Mouse (Mus musculus): ENCODE results near the gene Eif1b. TPM values are rescaled to one million over a fixed set of nuclear protein-coding genes. Genes with fewer than 3 reads are reported as not detected.
"Not testable (repeated sequence)": the region's sequence is repeated elsewhere in the genome, so short reads cannot be mapped to it uniquely, and the experiment has no call there.

Eif1b gene
- polyA plus RNA-seq, 1 experiment from 2014 or later: 143 TPM

DNA sequence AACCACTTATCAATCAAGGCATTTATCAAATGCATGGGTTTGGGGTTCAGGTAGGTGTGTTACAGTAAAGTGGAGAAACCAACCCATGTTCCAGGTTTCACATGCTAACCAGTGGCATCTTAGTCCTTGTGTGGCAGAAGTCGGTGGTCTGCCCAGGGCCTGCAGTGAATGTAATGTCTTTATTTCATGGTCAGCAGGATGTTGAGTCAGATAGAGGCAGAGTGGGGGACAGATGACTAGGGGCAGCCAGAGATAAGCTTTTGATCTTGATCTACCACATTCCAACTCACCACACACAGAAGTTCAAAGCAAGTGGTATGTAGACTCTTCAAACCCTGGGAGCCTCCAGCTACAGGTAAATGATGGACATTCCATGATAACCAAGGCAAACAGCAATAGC is 29.1 kb downstream of the Eif1b start:
- Histone ChIP-seq H3K9me3 (ENCODE audit: control insufficient read depth, low read length) (no peaks in the 10 kb centered on the region), H3K4me3 (ENCODE audit: control insufficient read depth in 1 of 2, insufficient read depth in 1 of 2, low read depth in 1 of 2, low read length in 2 of 2) (no peak overlapping the region), H3K27ac (replicated peaks in 1 of 2; ENCODE audit: control insufficient read depth in 1 of 2, insufficient read depth in 1 of 2, low read depth in 2 of 2, low read length in 2 of 2) (no peak overlapping the region), H3K4me2 (ENCODE audit: low read length) (no peak overlapping the region), H3K9ac (ENCODE audit: low read length) (no peak overlapping the region), H3K36me3 (ENCODE audit: control insufficient read depth, insufficient read depth, low read length) (no peaks in the 10 kb centered on the region), H3K4me1 (ENCODE audit: control insufficient read depth in 2 of 2, insufficient read depth in 2 of 2, low read length in 2 of 2) (no peaks in the 10 kb centered on the region), H3K27me3 (ENCODE audit: control insufficient read depth, insufficient read depth, low read length) (no peaks in the 10 kb centered on the region)
- 88% methylated on average over 1 of the region's 1 CpGs for WGBS
- ATAC-seq (ENCODE audit: insufficient number of reproducible peaks, insufficient read depth, low FRiP score, low read depth): no peak

DNA sequence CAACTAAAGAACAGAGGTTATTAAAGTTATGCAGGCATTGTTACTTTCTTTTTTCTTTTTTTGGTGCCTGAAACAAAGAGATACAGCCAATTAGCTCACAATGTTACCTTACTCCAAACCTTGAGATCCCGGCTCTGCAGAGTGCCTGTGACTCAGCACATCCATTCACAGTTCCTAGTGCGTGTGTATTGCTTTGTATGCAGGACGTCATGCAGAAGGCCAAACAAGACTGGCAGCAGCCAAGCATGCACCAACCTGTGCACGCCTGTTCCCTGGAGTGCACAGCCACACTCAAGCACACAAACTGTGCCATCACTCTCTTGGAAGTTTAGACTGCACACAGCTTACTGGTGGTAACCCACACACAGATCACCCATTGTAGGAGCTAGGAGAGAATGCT is 35.2 kb downstream of the Eif1b start:
- Histone ChIP-seq H3K4me2 (ENCODE audit: low read length) (no peak overlapping the region), H3K27me3 (ENCODE audit: control insufficient read depth, insufficient read depth, low read length) (no peaks in the 10 kb centered on the region), H3K4me3 (ENCODE audit: control insufficient read depth in 1 of 2, insufficient read depth in 1 of 2, low read depth in 1 of 2, low read length in 2 of 2) (no peak overlapping the region), H3K4me1 (ENCODE audit: control insufficient read depth in 2 of 2, insufficient read depth in 2 of 2, low read length in 2 of 2) (no peaks in the 10 kb centered on the region), H3K9ac (ENCODE audit: low read length) (no peak overlapping the region), H3K27ac (replicated peaks in 1 of 2; ENCODE audit: control insufficient read depth in 1 of 2, insufficient read depth in 1 of 2, low read depth in 2 of 2, low read length in 2 of 2) (no peak overlapping the region), H3K9me3 (ENCODE audit: control insufficient read depth, low read length) (no peaks in the 10 kb centered on the region), H3K36me3 (ENCODE audit: control insufficient read depth, insufficient read depth, low read length) (no peaks in the 10 kb centered on the region)
- ATAC-seq (ENCODE audit: insufficient number of reproducible peaks, insufficient read depth, low FRiP score, low read depth): no peak
- 62% methylated on average over 4 of the region's 4 CpGs for WGBS

DNA sequence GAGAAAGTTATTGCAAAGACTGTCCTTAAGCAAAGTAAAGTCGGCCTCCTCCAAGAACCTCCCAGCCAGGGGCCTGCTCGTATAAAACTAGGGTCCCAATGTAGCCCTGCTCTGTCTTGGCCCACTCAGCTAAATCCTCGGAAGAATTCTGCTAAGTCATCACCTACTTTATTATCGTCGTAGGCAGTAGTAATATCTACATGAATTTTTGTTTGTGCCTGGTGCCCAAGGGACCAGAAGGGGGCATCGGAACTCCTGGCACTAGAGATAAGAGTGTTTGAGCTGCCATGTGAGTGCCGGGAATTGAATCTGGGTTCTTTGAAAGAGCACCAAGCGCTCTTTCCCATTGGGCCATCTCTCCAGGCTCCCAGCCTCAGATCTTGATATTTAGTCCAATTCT is 35.9 kb downstream of the Eif1b start:
- Histone ChIP-seq H3K27me3 (ENCODE audit: control insufficient read depth, insufficient read depth, low read length) (no peaks in the 10 kb centered on the region), H3K9ac (ENCODE audit: low read length) (no peak overlapping the region), H3K4me2 (ENCODE audit: low read length) (no peak overlapping the region), H3K36me3 (ENCODE audit: control insufficient read depth, insufficient read depth, low read length) (no peaks in the 10 kb centered on the region), H3K4me1 (ENCODE audit: control insufficient read depth in 2 of 2, insufficient read depth in 2 of 2, low read length in 2 of 2) (no peaks in the 10 kb centered on the region), H3K9me3 (ENCODE audit: control insufficient read depth, low read length) (no peaks in the 10 kb centered on the region), H3K27ac (replicated peaks in 1 of 2; ENCODE audit: control insufficient read depth in 1 of 2, insufficient read depth in 1 of 2, low read depth in 2 of 2, low read length in 2 of 2) (no peak overlapping the region), H3K4me3 (ENCODE audit: control insufficient read depth in 1 of 2, insufficient read depth in 1 of 2, low read depth in 1 of 2, low read length in 2 of 2) (no peak overlapping the region)
- WGBS: 85% methylated on average over 8 of the region's 8 CpGs
- no peak for ATAC-seq (ENCODE audit: insufficient number of reproducible peaks, insufficient read depth, low FRiP score, low read depth)

DNA sequence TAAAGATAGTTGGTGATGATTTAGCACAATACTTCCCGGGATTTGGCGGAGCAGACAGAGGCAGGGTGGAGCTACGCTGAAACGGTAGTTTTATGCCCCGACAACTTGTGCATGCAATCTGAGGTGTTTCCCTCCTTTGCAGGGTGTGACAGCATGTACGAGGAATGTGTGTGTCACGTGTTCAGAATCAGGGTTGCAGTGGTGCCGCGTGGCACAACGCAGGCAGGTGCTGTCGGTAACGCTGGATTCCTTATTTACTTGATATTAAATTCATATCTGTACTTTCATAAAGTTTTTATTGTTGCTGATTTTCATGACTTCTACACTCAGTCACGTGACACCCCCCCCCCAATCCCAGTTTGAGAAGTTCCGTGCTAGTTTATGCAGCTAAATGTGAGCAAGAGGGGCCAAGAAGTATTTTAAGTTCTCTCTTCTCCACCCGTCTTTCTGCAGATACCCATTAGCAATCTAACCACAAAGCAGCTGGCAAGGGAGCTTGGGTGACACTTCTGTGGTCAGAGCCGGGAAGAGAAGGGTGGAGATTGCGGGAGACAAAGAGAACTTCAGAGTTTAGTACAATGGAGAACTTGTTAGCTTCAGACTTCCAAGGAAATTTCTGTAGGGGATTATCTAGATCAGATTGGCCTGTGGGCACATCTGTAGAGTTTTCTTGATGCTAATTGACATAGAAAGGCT is 36.9 kb downstream of the Eif1b start:
- no peak overlapping the region for H3K27ac ChIP-seq (replicated peaks in 1 of 2; ENCODE audit: control insufficient read depth in 1 of 2, insufficient read depth in 1 of 2, low read depth in 2 of 2, low read length in 2 of 2)
- no peaks in the 10 kb centered on the region for H3K36me3 ChIP-seq (ENCODE audit: control insufficient read depth, insufficient read depth, low read length)
- H3K4me3 ChIP-seq (ENCODE audit: control insufficient read depth in 1 of 2, insufficient read depth in 1 of 2, low read depth in 1 of 2, low read length in 2 of 2): no peak overlapping the region
- H3K4me1 ChIP-seq (ENCODE audit: control insufficient read depth in 2 of 2, insufficient read depth in 2 of 2, low read length in 2 of 2): no peaks in the 10 kb centered on the region
- no peak overlapping the region for H3K4me2 ChIP-seq (ENCODE audit: low read length)
- ATAC-seq (ENCODE audit: insufficient number of reproducible peaks, insufficient read depth, low FRiP score, low read depth): no peak
- WGBS: 79% methylated on average over 17 of the region's 17 CpGs
- H3K9me3 ChIP-seq (ENCODE audit: control insufficient read depth, low read length): no peaks in the 10 kb centered on the region
- H3K27me3 ChIP-seq (ENCODE audit: control insufficient read depth, insufficient read depth, low read length): no peaks in the 10 kb centered on the region
- H3K9ac ChIP-seq (ENCODE audit: low read length): no peak overlapping the region

DNA sequence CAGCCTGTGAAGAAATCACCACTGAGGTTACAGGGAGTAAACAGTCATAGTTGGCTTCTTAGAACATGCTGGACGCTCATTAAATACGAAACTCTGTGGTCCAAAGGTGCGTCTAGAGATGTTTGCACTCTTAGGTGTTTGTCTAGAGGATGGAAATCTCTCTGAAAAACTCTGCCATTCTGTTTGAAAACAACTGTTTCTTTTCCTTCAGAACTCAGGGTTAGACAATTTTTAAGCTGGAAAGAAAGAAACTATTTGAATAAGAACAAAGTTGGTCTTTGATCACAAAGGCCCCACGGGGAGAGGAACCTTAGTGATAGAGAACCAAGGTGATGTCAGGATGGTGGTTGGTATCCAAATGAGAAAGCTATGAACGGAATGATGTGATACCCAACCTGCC is 38.4 kb downstream of the Eif1b start:
- no peaks in the 10 kb centered on the region for H3K36me3 ChIP-seq (ENCODE audit: control insufficient read depth, insufficient read depth, low read length)

DNA sequence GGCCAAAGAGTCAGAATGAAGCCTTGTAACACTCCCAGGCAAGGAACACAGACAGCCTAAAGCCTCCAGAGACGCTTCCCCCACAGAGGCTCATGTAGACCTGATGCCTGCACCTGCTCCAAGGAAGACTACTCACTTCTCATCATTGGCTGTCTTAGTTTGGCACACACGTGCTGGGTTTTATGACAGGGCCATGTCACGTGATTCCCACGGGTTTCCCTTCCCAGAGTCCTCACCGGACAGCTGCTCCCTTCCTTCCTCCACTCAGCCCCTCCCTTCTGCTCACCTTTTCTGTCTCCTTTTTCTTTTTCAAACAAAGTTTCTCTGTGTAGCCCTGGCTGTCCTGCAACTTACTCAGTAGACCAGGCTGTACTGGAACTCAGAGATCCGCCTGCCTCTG is 40.0 kb downstream of the Eif1b start:
- no peak overlapping the region for H3K4me2 ChIP-seq (ENCODE audit: low read length)
- H3K4me1 ChIP-seq (ENCODE audit: control insufficient read depth in 2 of 2, insufficient read depth in 2 of 2, low read length in 2 of 2): no peaks in the 10 kb centered on the region
- WGBS: 81% methylated on average over 6 of the region's 6 CpGs
- H3K27me3 ChIP-seq (ENCODE audit: control insufficient read depth, insufficient read depth, low read length): no peaks in the 10 kb centered on the region
- H3K4me3 ChIP-seq (ENCODE audit: control insufficient read depth in 1 of 2, insufficient read depth in 1 of 2, low read depth in 1 of 2, low read length in 2 of 2): no peak overlapping the region
- H3K27ac ChIP-seq (replicated peaks in 1 of 2; ENCODE audit: control insufficient read depth in 1 of 2, insufficient read depth in 1 of 2, low read depth in 2 of 2, low read length in 2 of 2): no peak overlapping the region
- no peak overlapping the region for H3K9ac ChIP-seq (ENCODE audit: low read length)
- H3K36me3 ChIP-seq (ENCODE audit: control insufficient read depth, insufficient read depth, low read length): no peaks in the 10 kb centered on the region
- no peak for ATAC-seq (ENCODE audit: insufficient number of reproducible peaks, insufficient read depth, low FRiP score, low read depth)
- H3K9me3 ChIP-seq (ENCODE audit: control insufficient read depth, low read length): no peaks in the 10 kb centered on the region

More for the DNA sequence above, 38.4 kb downstream of the Eif1b start:
- no peak overlapping the region for H3K9ac ChIP-seq (ENCODE audit: low read length)
- no peak overlapping the region for H3K4me2 ChIP-seq (ENCODE audit: low read length)
- H3K27me3 ChIP-seq (ENCODE audit: control insufficient read depth, insufficient read depth, low read length): no peaks in the 10 kb centered on the region
- H3K27ac ChIP-seq (replicated peaks in 1 of 2; ENCODE audit: control insufficient read depth in 1 of 2, insufficient read depth in 1 of 2, low read depth in 2 of 2, low read length in 2 of 2): no peak overlapping the region
- no peaks in the 10 kb centered on the region for H3K9me3 ChIP-seq (ENCODE audit: control insufficient read depth, low read length)
- no peak for ATAC-seq (ENCODE audit: insufficient number of reproducible peaks, insufficient read depth, low FRiP score, low read depth)
- 85% methylated on average over 5 of the region's 5 CpGs for WGBS
- H3K4me1 ChIP-seq (ENCODE audit: control insufficient read depth in 2 of 2, insufficient read depth in 2 of 2, low read length in 2 of 2): no peaks in the 10 kb centered on the region
- H3K4me3 ChIP-seq (ENCODE audit: control insufficient read depth in 1 of 2, insufficient read depth in 1 of 2, low read depth in 1 of 2, low read length in 2 of 2): no peak overlapping the region

DNA sequence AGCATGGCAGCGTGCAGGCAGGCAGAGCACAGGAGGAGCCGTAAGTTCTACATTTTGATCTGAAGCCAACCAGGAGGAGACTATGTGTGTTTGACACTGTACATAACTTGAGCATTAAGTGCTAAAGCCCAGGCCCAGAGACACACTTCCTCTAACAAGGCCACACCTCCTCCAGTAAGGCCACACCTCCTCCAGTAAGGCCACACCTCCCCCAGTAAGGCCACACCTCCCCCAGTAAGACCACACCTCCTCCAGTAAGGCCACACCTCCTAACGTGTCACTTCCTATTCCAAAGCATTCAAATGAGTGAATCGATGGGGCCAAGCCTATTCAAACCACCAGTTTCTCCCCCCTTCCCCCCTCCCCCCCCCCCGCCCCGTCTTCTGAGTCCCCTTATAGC is 40.7 kb downstream of the Eif1b start:
- 82% methylated on average over 6 of the region's 6 CpGs for WGBS
- Histone ChIP-seq H3K9ac (ENCODE audit: low read length) (no peak overlapping the region), H3K27me3 (ENCODE audit: control insufficient read depth, insufficient read depth, low read length) (no peaks in the 10 kb centered on the region), H3K4me2 (ENCODE audit: low read length) (no peak overlapping the region), H3K9me3 (ENCODE audit: control insufficient read depth, low read length) (no peaks in the 10 kb centered on the region), H3K27ac (replicated peaks in 1 of 2; ENCODE audit: control insufficient read depth in 1 of 2, insufficient read depth in 1 of 2, low read depth in 2 of 2, low read length in 2 of 2) (no peak overlapping the region), H3K4me3 (ENCODE audit: control insufficient read depth in 1 of 2, insufficient read depth in 1 of 2, low read depth in 1 of 2, low read length in 2 of 2) (no peak overlapping the region), H3K4me1 (ENCODE audit: control insufficient read depth in 2 of 2, insufficient read depth in 2 of 2, low read length in 2 of 2) (no peaks in the 10 kb centered on the region), H3K36me3 (ENCODE audit: control insufficient read depth, insufficient read depth, low read length) (no peaks in the 10 kb centered on the region)
- ATAC-seq (ENCODE audit: insufficient number of reproducible peaks, insufficient read depth, low FRiP score, low read depth): no peak

DNA sequence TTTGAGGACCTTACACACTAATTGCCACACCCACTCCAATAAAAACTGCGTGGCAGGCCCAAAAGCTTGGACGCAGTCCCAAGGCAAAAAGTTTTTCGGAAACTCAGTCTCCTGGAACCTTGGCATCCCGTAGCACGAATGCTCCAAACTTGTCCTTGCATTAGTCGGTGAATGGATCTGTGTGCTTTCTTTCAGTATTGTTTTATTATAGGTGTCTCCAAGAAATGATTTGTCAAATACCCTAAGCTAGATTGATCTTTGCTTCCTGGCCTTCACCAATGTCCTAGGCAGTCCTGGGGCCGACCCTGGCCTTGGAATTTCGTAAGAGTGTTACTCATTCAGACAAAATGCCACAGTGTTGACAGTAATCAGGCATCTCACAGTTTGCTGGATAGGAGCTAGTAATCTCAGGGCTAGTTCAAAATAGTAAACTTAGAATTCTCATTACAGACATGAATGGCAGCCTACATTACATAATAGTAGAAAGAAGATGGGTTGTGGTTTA is 41.5 kb downstream of the Eif1b start:
- H3K4me2 ChIP-seq (ENCODE audit: low read length); H3K4me1 ChIP-seq (ENCODE audit: control insufficient read depth in 2 of 2, insufficient read depth in 2 of 2, low read length in 2 of 2); H3K4me3 ChIP-seq (ENCODE audit: control insufficient read depth in 1 of 2, insufficient read depth in 1 of 2, low read depth in 1 of 2, low read length in 2 of 2); H3K9ac ChIP-seq (ENCODE audit: low read length); H3K27ac ChIP-seq (replicated peaks in 1 of 2; ENCODE audit: control insufficient read depth in 1 of 2, insufficient read depth in 1 of 2, low read depth in 2 of 2, low read length in 2 of 2); H3K9me3 ChIP-seq (ENCODE audit: control insufficient read depth, low read length); H3K27me3 ChIP-seq (ENCODE audit: control insufficient read depth, insufficient read depth, low read length); ATAC-seq (ENCODE audit: insufficient number of reproducible peaks, insufficient read depth, low FRiP score, low read depth); H3K36me3 ChIP-seq (ENCODE audit: control insufficient read depth, insufficient read depth, low read length): not testable (repeated sequence)
- 92% methylated on average over 8 of the region's 8 CpGs for WGBS

All from heart, embryonic 14.5 days (tissue).